Mouse (Mus musculus): ENCODE measurements around the gene Ifih1.

GRCm38 (mm10) chr2:62623024-62623441 lies 23.0 kb downstream of the Ifih1 start:
- TF ChIP-seq CTCF (IDR thresholded peaks at IDR 0.05; ENCODE audit: low read depth, low read length) (no peak), POLR2A (IDR thresholded peaks at IDR 0.05; ENCODE audit: extremely low read depth, insufficient read depth, low read length) (no peak)

Measured in liver, adult 2 months (tissue).